Mouse (Mus musculus): ENCODE measurements at regions not wholly inside any gene's neighbourhood (a gene's known extent, or its start where the extent isn't known, plus 50 kb on each side); places are given as distances from the start of the nearest gene placed in this dataset.
A peak's percentile ranks its signal among the peaks of the same experiment; 100 is the strongest.

DNA sequence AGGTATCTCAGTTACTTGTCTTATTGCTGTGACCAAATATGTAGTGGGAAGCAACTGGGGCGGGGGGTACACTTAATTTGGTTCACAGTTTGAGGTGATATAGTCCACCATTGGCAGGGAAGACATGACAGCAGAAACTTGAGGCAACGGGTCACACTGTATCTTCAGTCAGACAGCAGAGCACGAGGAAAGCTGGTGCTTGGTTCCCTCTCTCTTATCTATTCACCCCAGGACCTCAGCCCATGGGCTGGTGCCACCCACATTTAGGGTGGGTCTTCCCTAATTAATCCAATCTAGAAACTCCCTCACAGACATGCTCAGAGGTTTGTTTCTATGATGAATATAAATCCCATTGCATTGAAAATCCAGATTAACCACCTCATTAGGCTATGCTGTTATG is 56.5 kb downstream of the Otud1 start:
- H3K36me3 ChIP-seq: no peaks in the 10 kb centered on the region
- no peaks in the 10 kb centered on the region for H3K9me3 ChIP-seq
- H3K4me3 ChIP-seq: no peak overlapping the region
- no peaks in the 10 kb centered on the region for H3K4me1 ChIP-seq
- no peak for ATAC-seq (ENCODE audit: low FRiP score, low read depth)
- H3K27me3 ChIP-seq: no peaks in the 10 kb centered on the region
- H3K4me2 ChIP-seq (replicated peaks): no peak overlapping the region
- H3K27ac ChIP-seq (replicated peaks): no peak overlapping the region
- H3K9ac ChIP-seq (replicated peaks): no peak overlapping the region
- 76% methylated on average over 3 of the region's 3 CpGs for WGBS

DNA sequence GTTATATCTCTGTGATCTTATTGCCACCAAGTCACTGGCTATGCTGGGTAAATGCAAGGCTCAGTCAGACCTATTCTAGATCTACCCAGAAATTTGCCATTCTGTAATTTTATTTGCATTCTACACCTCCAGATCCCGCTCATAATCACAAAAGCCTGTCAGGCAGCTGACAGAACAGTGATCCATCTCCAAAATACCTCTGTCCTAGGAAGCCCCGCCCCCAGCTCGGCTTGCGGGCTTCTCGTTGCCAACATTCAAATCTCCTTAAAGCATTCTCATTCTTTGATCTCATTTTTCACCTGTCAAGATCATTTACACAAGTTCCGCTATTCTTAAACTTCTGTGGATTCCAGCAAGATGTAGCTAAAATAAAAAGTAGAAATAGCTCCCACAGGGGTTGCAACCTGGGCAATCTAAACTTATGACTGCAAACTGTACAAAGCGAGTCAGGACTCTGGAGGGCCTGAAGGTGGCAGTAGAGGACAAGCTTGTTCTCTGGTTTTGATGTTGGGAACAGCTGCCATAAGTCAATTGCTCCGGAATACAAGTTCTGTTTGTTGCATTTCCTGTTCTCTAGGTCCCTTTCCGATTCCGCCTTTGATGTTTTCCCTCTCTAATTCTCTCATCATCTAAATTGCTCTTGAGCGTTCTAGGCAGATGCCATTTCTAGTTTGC is 58.1 kb downstream of the Otud1 start:
- H3K27me3 ChIP-seq: no peaks in the 10 kb centered on the region
- WGBS: 34% methylated on average over 11 of the region's 11 CpGs
- no peak overlapping the region for H3K27ac ChIP-seq (replicated peaks)
- H3K9ac ChIP-seq (replicated peaks): no peak overlapping the region
- no peaks in the 10 kb centered on the region for H3K36me3 ChIP-seq
- no peak overlapping the region for H3K4me3 ChIP-seq
- peak overlapping the region; percentile 23; the same call in 1 of the 2 replicates for H3K4me2 ChIP-seq (replicated peaks)
- peak; percentile 79 for ATAC-seq (ENCODE audit: low FRiP score, low read depth)
- no peaks in the 10 kb centered on the region for H3K9me3 ChIP-seq
- no peaks in the 10 kb centered on the region for H3K4me1 ChIP-seq

DNA sequence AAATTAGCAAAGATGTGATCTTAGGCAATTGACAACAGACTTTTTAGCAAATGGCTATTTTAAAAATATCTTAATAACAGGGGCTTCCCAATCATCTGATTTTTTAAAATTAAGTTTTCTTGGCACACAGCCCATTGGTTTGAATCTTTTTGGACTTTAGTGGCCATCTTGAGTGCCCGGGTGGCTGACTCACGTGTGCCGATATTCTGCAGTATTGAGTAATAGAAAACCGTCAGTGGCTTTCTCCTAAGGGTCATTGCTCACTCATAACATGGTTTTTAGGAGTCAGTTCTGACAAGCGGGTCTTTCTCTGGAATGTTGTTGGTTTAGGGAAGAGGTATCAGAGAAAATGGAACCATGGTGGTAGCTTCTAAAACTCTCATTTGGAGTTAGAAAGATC is 58.8 kb downstream of the Otud1 start:
- no peak overlapping the region for H3K4me2 ChIP-seq (replicated peaks)
- 92% methylated on average over 5 of the region's 5 CpGs for WGBS
- no peaks in the 10 kb centered on the region for H3K9me3 ChIP-seq
- no peaks in the 10 kb centered on the region for H3K4me1 ChIP-seq
- H3K27ac ChIP-seq (replicated peaks): no peak overlapping the region
- no peak overlapping the region for H3K4me3 ChIP-seq
- no peak overlapping the region for H3K9ac ChIP-seq (replicated peaks)
- no peaks in the 10 kb centered on the region for H3K27me3 ChIP-seq
- no peak for ATAC-seq (ENCODE audit: low FRiP score, low read depth)
- H3K36me3 ChIP-seq: no peaks in the 10 kb centered on the region

DNA sequence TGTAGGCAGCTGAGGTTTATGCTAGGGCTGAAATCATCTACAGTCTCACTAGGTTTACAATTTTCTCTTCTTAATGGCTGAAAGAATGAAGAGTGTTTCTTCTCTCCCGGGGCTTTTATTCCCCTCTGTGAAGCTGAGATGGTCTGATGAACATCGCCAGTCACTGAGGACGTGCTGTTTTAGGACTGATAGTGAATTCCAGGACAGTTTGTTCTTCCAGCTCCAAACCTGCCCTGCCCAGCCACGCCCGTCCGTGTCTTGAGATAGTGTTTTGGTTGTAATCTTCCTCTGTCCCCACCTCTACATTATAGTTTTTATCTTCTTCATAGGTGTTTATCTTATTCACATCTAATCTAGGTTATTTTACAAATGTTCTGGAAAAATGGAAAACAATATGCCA is 68.5 kb downstream of the Otud1 start:
- Histone ChIP-seq H3K27me3 (peaks cover 4% of the 10 kb centered on the region; the same call in 1 of the 2 replicates), H3K9ac (replicated peaks) (no peak overlapping the region), H3K4me1 (no peaks in the 10 kb centered on the region), H3K9me3 (no peaks in the 10 kb centered on the region), H3K36me3 (no peaks in the 10 kb centered on the region), H3K27ac (replicated peaks) (no peak overlapping the region), H3K4me2 (replicated peaks) (no peak overlapping the region), H3K4me3 (no peak overlapping the region)
- WGBS: 86% methylated on average over 6 of the region's 6 CpGs
- ATAC-seq (ENCODE audit: low FRiP score, low read depth): no peak

DNA sequence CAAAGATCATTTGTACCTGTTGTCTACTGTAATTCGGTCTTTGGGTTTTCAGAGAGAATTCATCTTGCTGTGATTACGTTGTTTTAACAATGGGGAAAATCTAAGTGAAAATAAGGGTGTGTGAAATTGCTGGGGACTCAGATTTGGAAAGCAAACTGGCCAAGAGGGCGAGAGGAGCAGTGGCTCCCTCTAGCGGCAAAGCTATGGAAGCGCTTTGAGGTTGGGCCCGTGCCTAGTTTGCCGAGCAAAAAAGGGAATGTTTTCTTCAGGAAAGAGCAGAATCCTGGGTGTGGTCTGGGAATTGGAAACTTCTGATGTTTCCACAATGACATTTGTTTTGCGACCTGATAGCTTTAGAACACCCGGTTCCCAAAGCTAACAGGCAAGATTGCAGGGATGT is 69.4 kb downstream of the Otud1 start:
- H3K4me1 ChIP-seq: no peaks in the 10 kb centered on the region
- H3K36me3 ChIP-seq: no peaks in the 10 kb centered on the region
- H3K27ac ChIP-seq (replicated peaks): no peak overlapping the region
- 11% methylated on average over 9 of the region's 9 CpGs for WGBS
- ATAC-seq (ENCODE audit: low FRiP score, low read depth): no peak
- no peak overlapping the region for H3K4me2 ChIP-seq (replicated peaks)
- no peak overlapping the region for H3K4me3 ChIP-seq
- H3K27me3 ChIP-seq: peaks cover 4% of the 10 kb centered on the region; the same call in 1 of the 2 replicates
- H3K9me3 ChIP-seq: no peaks in the 10 kb centered on the region
- H3K9ac ChIP-seq (replicated peaks): no peak overlapping the region

DNA sequence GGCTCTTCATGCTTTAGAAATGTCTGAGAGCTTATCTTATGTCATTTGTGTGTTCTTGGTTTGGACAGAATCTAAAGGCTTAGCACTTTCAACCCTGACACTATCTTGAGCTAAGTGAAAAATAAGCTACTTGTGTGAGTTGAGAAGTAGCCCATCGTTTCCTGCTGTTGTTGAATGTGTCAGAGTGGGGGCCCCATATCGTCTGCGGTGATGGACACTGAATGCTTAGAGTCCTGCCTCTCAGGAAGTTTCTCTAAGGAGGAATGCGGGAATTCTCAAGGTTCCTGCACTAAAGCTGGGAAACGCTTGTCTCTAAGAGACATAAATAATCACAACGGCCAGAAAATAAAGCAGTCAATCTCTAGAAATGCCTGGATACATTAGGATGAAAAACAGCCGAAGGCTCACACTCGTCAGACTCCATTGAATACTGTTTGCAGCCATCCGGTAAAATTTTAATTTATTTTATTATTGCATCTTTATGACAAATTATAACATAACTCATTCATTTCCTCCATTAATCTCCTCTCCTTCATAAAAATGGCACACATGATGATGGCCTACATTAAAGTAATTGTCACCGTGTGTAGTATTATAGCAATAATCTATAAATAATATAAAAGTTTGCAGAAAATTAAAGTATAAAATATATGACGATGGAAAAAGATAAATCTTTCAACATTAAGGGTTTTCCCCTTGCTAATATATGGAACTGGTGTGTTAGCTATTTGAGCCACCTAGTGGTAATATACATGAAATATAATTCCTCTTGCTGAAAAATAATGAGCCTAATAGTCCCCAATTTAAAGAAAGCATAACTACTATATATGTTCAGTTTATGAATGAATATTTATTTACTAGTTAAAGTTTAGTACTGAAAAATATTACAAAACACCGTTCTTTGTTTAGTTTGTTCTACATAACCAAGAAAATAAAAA is 75.6 kb downstream of the Otud1 start:
- Histone ChIP-seq H3K4me1 (no peaks in the 10 kb centered on the region), H3K27me3 (peaks cover 4% of the 10 kb centered on the region; the same call in 1 of the 2 replicates), H3K4me3 (no peak overlapping the region), H3K9me3 (no peaks in the 10 kb centered on the region), H3K9ac (replicated peaks) (no peak overlapping the region), H3K36me3 (no peaks in the 10 kb centered on the region), H3K27ac (replicated peaks) (no peak overlapping the region), H3K4me2 (replicated peaks) (no peak overlapping the region)
- 81% methylated on average over 12 of the region's 12 CpGs for WGBS
- ATAC-seq (ENCODE audit: low FRiP score, low read depth): no peak

DNA sequence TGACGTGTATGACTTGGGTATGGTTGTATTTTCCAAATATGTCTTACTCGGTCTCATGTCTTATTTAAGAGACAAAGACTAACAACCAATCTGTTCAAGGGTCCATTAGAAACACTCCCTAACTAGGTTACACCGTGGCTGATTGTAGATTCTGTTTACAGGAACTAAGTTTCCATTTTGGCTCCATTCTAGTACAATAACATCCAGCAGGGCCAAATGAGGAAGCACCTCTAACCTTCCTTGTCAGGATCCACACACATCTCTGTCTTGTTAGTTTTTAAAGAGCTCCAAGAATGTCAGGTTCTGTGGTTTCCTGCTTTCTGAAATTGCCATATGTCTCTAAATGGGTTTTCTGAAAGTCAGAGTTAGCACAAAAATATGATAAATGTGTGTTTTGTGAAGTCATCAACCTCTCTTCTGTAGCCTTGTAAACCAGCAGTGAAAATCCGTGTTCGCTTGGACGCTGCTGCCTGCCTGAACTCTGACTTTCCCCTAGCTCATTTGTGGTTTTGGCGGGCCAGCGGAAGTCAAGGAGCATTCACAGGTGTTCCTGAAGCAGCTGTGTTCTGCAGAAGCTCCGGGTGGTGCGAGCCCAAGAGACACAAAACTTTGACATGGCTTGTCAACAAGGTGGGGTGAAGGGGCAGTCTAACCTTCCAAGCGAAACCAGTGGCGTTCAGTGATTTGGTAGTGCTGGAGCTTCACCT is 76.8 kb downstream of the Otud1 start:
- H3K27me3 ChIP-seq: 0 out of 2 replicates have a peak, but pooled peaks cover 1% of the 10 kb centered on the region
- no peak overlapping the region for H3K4me2 ChIP-seq (replicated peaks)
- H3K9me3 ChIP-seq: no peaks in the 10 kb centered on the region
- no peak overlapping the region for H3K9ac ChIP-seq (replicated peaks)
- WGBS: 84% methylated on average over 12 of the region's 12 CpGs
- no peak overlapping the region for H3K4me3 ChIP-seq
- H3K36me3 ChIP-seq: no peaks in the 10 kb centered on the region
- H3K4me1 ChIP-seq: no peaks in the 10 kb centered on the region
- ATAC-seq (ENCODE audit: low FRiP score, low read depth): no peak
- no peak overlapping the region for H3K27ac ChIP-seq (replicated peaks)

DNA sequence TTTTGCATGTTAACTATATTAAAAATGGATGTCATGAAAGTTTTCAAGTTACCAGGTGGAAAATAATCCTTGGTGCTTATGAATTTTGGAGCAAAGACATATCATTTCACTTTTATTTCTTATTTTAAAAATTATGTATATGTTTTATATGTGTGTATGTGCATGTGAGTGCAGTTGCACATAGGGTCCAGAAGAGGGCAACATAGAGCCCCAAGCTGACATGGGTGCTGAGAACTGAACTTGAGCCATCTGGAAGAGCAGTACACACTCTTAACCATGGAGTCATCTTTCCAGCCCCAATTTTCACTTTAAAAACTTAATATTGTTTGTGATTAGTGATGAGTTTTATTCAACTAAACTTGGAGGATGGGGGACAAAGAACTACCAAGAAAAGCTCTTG is 84.0 kb downstream of the Otud1 start:
- no peak for ATAC-seq (ENCODE audit: low FRiP score, low read depth)
- Histone ChIP-seq H3K36me3 (no peaks in the 10 kb centered on the region), H3K4me2 (replicated peaks) (no peak overlapping the region)

DNA sequence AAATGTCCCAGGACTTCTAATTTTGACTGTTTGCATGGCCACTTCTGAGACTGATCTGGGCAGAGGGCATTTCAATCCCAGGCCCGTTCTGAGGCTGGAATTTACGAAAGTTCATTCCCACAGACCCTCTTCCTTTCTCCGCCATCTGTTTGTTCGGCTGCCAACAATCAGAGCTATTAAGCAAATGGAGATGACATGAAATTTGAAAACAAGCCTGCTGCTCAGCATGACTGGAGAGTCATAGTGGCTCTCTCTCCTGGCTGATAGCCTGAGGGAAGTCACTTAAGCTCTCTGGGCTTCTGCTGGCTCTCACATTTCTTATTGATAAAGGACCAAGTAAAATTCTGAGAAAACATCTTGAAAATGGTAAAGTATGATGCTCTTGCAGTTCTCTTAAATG is 85.9 kb downstream of the Otud1 start:
- Histone ChIP-seq H3K4me3 (no peak overlapping the region), H3K9me3 (0 out of 2 replicates have a peak, but pooled peaks cover 5% of the 10 kb centered on the region), H3K27me3 (no peaks in the 10 kb centered on the region), H3K4me2 (replicated peaks) (no peak overlapping the region), H3K36me3 (no peaks in the 10 kb centered on the region), H3K4me1 (no peaks in the 10 kb centered on the region), H3K27ac (replicated peaks) (no peak overlapping the region), H3K9ac (replicated peaks) (no peak overlapping the region)
- ATAC-seq (ENCODE audit: low FRiP score, low read depth): no peak
- WGBS: 69% methylated on average over 4 of the region's 4 CpGs

More for the DNA sequence above, 84.0 kb downstream of the Otud1 start:
- H3K27ac ChIP-seq (replicated peaks): no peak overlapping the region
- no peaks in the 10 kb centered on the region for H3K27me3 ChIP-seq
- no peak overlapping the region for H3K4me3 ChIP-seq
- no peak overlapping the region for H3K9ac ChIP-seq (replicated peaks)
- no peaks in the 10 kb centered on the region for H3K4me1 ChIP-seq
- H3K9me3 ChIP-seq: 0 out of 2 replicates have a peak, but pooled peaks cover 5% of the 10 kb centered on the region

DNA sequence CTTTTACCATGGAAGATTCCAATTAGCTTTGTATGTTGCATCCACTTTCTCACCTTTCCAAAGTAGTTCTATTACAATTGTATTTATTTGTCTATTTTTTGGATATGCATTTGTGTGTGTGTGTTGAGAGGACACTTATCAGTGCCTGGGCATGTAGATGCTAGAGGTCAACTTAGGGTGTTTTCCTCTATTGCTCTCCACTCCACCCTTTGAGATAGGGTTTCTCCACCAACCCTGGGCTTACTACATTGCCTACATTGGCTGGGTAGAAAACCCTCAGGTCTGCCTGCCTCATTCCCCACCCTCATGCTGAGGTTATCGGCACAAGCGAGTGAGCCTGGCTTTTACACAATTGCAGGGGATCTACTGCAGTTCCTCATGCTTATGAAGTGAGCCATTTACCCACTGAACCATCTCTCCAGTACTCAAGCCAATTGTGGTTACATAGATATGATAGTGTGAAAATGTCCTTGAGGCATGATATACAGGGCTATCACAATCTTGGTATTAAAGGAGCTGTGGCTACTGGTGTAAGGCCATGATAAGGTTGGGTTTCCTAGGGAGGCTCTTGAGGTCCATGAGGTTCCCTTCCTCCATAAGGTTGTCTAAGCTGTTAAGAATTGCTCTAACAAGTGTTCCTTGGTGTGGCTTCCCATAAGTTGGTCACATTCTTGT is 87.6 kb downstream of the Otud1 start:
- H3K4me1 ChIP-seq: no peaks in the 10 kb centered on the region
- 100% methylated on average over 2 of the region's 2 CpGs for WGBS
- H3K4me3 ChIP-seq: no peak overlapping the region
- no peak for ATAC-seq (ENCODE audit: low FRiP score, low read depth)
- H3K27ac ChIP-seq (replicated peaks): no peak overlapping the region
- no peak overlapping the region for H3K4me2 ChIP-seq (replicated peaks)
- H3K9me3 ChIP-seq: 0 out of 2 replicates have a peak, but pooled peaks cover 8% of the 10 kb centered on the region
- no peaks in the 10 kb centered on the region for H3K36me3 ChIP-seq
- no peaks in the 10 kb centered on the region for H3K27me3 ChIP-seq
- H3K9ac ChIP-seq (replicated peaks): no peak overlapping the region

DNA sequence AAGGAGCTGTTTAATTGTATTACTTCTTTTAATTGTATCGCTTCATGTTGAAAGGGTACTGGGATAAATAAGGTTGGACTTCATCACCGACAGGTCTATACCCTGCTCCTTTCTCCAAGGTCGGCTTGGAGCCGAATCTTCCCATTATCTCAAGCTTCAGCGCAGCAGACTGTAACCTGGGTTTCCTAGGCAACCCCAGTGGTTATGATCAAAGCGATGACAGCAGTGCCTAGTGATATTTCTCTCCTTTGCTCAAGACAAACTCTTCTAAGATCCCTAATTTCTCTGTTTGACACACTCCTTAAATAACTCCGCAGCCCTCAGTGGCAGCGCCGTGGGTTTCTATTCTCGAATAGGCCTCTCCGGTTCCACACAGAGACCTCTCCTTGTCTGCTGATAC is 95.2 kb downstream of the Otud1 start:
- Histone ChIP-seq H3K27ac (replicated peaks) (no peak overlapping the region), H3K9ac (replicated peaks) (no peak overlapping the region), H3K4me3 (no peak overlapping the region), H3K36me3 (no peaks in the 10 kb centered on the region), H3K27me3 (no peaks in the 10 kb centered on the region), H3K4me1 (no peaks in the 10 kb centered on the region), H3K4me2 (replicated peaks) (no peak overlapping the region), H3K9me3 (0 out of 2 replicates have a peak, but pooled peaks cover 3% of the 10 kb centered on the region)
- WGBS: 89% methylated on average over 11 of the region's 11 CpGs
- ATAC-seq (ENCODE audit: low FRiP score, low read depth): no peak
